Mouse (Mus musculus): ENCODE data around the gene Epha5.

The Epha5 gene

GRCm38 (mm10) chr5:84417062-84417879, at the start of gene Epha5:
Gene Epha5, minus strand, starts transcription at chr5:84417382.
- DNase-seq (ENCODE audit: low read depth), result no peak

- no peak for DNase-seq (ENCODE audit: low read depth)
Measured at GRCm38 (mm10) chr5:84456216-84456615, 39.0 kb upstream of the Epha5 start.

GRCm38 (mm10) chr5:84454641-84455040, 37.5 kb upstream of the Epha5 start:
- no peak for DNase-seq (ENCODE audit: low read depth)

GRCm38 (mm10) chr5:84453839-84454238, 36.7 kb upstream of the Epha5 start:
- DNase-seq (ENCODE audit: low read depth), result no peak

- no peak for DNase-seq (ENCODE audit: low read depth)
Measured at GRCm38 (mm10) chr5:84440232-84440631, 23.1 kb upstream of the Epha5 start.

GRCm38 (mm10) chr5:84415961-84416821, 991 bp downstream of the Epha5 start:
- DNase-seq (ENCODE audit: low read depth), result no peak

GRCm38 (mm10) chr5:84414931-84415431, 2.2 kb downstream of the Epha5 start:
- no peak for DNase-seq (ENCODE audit: low read depth)

- no peak for DNase-seq (ENCODE audit: low read depth)
Measured at GRCm38 (mm10) chr5:84413026-84413425, 4.2 kb downstream of the Epha5 start.

GRCm38 (mm10) chr5:84408370-84408769, 8.8 kb downstream of the Epha5 start:
- DNase-seq (ENCODE audit: low read depth), result no peak

GRCm38 (mm10) chr5:84397085-84397484, 20.1 kb downstream of the Epha5 start:
- DNase-seq (ENCODE audit: low read depth), result no peak

- DNase-seq (ENCODE audit: low read depth), result no peak
Measured at GRCm38 (mm10) chr5:84365334-84365733, 51.8 kb downstream of the Epha5 start.

- no peak for DNase-seq (ENCODE audit: low read depth)
Measured at GRCm38 (mm10) chr5:84359430-84359829, 57.8 kb downstream of the Epha5 start.

GRCm38 (mm10) chr5:84353069-84353468, 64.1 kb downstream of the Epha5 start:
- DNase-seq (ENCODE audit: low read depth), result no peak

GRCm38 (mm10) chr5:84346728-84347499, 70.3 kb downstream of the Epha5 start:
- no peak for DNase-seq (ENCODE audit: low read depth)

GRCm38 (mm10) chr5:84335834-84336465, 81.2 kb downstream of the Epha5 start:
- DNase-seq (ENCODE audit: low read depth), result no peak

GRCm38 (mm10) chr5:84334481-84334880, 82.7 kb downstream of the Epha5 start:
- no peak for DNase-seq (ENCODE audit: low read depth)

- DNase-seq (ENCODE audit: low read depth), result no peak
Measured at GRCm38 (mm10) chr5:84331631-84332030, 85.6 kb downstream of the Epha5 start.

GRCm38 (mm10) chr5:84320553-84320952, 96.6 kb downstream of the Epha5 start:
- DNase-seq (ENCODE audit: low read depth), result no peak

GRCm38 (mm10) chr5:84320138-84320537, 97.0 kb downstream of the Epha5 start:
- DNase-seq (ENCODE audit: low read depth), result no peak

GRCm38 (mm10) chr5:84318814-84319340, 98.3 kb downstream of the Epha5 start:
- DNase-seq (ENCODE audit: low read depth), result no peak

GRCm38 (mm10) chr5:84317839-84318238, 99.3 kb downstream of the Epha5 start:
- no peak for DNase-seq (ENCODE audit: low read depth)
